In the genomic region with DNA sequence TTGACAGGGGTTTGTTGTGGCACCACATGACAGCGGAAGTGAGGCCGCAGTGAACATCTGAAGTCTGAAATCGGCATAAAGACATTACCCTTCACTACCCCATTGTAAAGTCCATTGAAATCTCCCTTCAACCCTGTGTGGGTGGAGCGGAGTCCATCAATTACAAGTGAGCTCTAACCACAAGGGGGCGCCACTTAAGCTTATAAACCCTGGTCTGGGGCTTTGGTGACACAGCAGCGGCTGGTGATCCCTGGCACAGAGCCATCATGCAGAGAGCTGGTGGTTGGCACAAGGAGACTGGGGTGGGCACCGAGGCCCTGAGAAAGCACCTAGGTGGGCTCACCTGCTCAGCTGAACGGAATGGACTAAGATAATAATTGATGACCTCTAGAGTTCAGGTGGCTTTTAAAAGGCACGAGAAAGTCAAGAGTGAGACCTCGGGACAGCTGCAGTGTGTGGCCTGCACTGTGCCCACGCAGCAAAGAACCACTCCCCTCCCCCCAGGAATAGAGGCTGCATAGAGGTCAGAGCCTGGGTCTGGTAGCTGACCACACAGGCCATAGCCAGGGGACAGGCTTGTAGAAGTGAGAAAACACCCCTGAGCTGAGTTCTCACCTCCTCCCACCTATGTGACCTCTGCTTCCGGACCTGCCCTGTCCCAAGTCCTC, we compare ENCODE assay signal across 8 mouse cellular contexts. TPM values are rescaled to one million over a fixed set of nuclear protein-coding genes. Genes with fewer than 3 reads are reported as not detected.
DNase-seq lines count a peak whose midpoint lies in the region; ATAC-seq and TF ChIP-seq lines count a peak whose summit lies in the region.

No protein-coding gene starts in this region.

- no peak for TF ChIP-seq POLR2A in kidney, adult 2 months (IDR thresholded peaks at IDR 0.05; ENCODE audit: low read depth, low read length)

- no peaks in the 10 kb centered on the region for H3K9me3 ChIP-seq in forebrain, embryonic 11.5 days (ENCODE audit: control insufficient read depth, low read length)
- H3K9me3 ChIP-seq in forebrain, embryonic 15.5 days, result no peaks in the 10 kb centered on the region

- no peak overlapping the region for H3K27ac ChIP-seq in forebrain, embryonic 11.5 days (ENCODE audit: low read depth, low read length)
- H3K27ac ChIP-seq in forebrain, embryonic 15.5 days (replicated peaks), result no peak overlapping the region
- no peak overlapping the region for H3K27ac ChIP-seq in kidney, adult 2 months (ENCODE audit: insufficient read depth, low read depth, low read length)

- WGBS in forebrain, embryonic 11.5 days, result 46% methylated on average over 12 of the region's 12 CpGs
- 44% methylated on average over 12 of the region's 12 CpGs for WGBS in forebrain, embryonic 15.5 days
- WGBS in kidney, adult 2 months, result 37% methylated on average over 12 of the region's 12 CpGs

- no peak overlapping the region for H3K4me2 ChIP-seq in forebrain, embryonic 11.5 days (ENCODE audit: low read depth, low read length, severe bottlenecking)
- no peak overlapping the region for H3K4me2 ChIP-seq in forebrain, embryonic 15.5 days (replicated peaks)

- peak; percentile 53 for TF ChIP-seq CTCF in kidney, adult 2 months (conservative IDR thresholded peaks at IDR 0.05; ENCODE audit: insufficient read depth, insufficient read length, low read depth, low read length)

- H3K27me3 ChIP-seq in forebrain, embryonic 11.5 days (ENCODE audit: control insufficient read depth, insufficient read depth, low read length), result no peaks in the 10 kb centered on the region
- H3K27me3 ChIP-seq in forebrain, embryonic 15.5 days, result no peaks in the 10 kb centered on the region
- no peaks in the 10 kb centered on the region for H3K27me3 ChIP-seq in kidney, adult 2 months (replicated peaks; ENCODE audit: control insufficient read depth, insufficient read depth, low read length)
- no peaks in the 10 kb centered on the region for H3K27me3 ChIP-seq in splenic B cell, adult 2 months (ENCODE audit: control insufficient read depth, insufficient read depth, low read length, poor library complexity, severe bottlenecking)

- no peak overlapping the region for H3K4me3 ChIP-seq in forebrain, embryonic 11.5 days (ENCODE audit: low read depth, low read length)
- H3K4me3 ChIP-seq in forebrain, embryonic 15.5 days, result no peak overlapping the region
- no peak overlapping the region for H3K4me3 ChIP-seq in kidney, adult 2 months (ENCODE audit: insufficient read depth, low read depth, low read length)

- H3K4me1 ChIP-seq in forebrain, embryonic 11.5 days (replicated peaks; ENCODE audit: control insufficient read depth, insufficient read depth, low read length), result no peaks in the 10 kb centered on the region
- H3K4me1 ChIP-seq in forebrain, embryonic 15.5 days, result 0 out of 2 replicates have a peak, but pooled peaks cover 4% of the 10 kb centered on the region
- H3K4me1 ChIP-seq in kidney, adult 2 months (ENCODE audit: control insufficient read depth, insufficient read depth, low read length), result no peaks in the 10 kb centered on the region

- no peak overlapping the region for H3K9ac ChIP-seq in forebrain, embryonic 11.5 days (ENCODE audit: low read length)
- H3K9ac ChIP-seq in forebrain, embryonic 15.5 days (replicated peaks), result no peak overlapping the region

- H3K36me3 ChIP-seq in forebrain, embryonic 11.5 days (ENCODE audit: control insufficient read depth, insufficient read depth, low read length), result no peaks in the 10 kb centered on the region
- no peaks in the 10 kb centered on the region for H3K36me3 ChIP-seq in forebrain, embryonic 15.5 days
- H3K36me3 ChIP-seq in kidney, adult 2 months (ENCODE audit: control insufficient read depth, insufficient read depth, low read length), result no peaks in the 10 kb centered on the region
- H3K36me3 ChIP-seq in splenic B cell, adult 2 months (ENCODE audit: control insufficient read depth, insufficient read depth, low read length, poor library complexity, severe bottlenecking), result no peaks in the 10 kb centered on the region

- intact Hi-C loops in left cerebral cortex, postnatal 36 days (cut with DNase I), result loop anchor here (2.0 kb wide), 1 partner anchor 79 kb away; no protein-coding TSS in a partner anchor

- 0 out of 2 replicates have a peak, but pooled peaks have one; percentile 39 for ATAC-seq in forebrain, embryonic 11.5 days (replicated peaks; ENCODE audit: low FRiP score)
- ATAC-seq in forebrain, embryonic 15.5 days (replicated peaks), result no peak
- ATAC-seq in monocyte, adult 5-6 weeks (replicated peaks; ENCODE audit: insufficient number of reproducible peaks, low FRiP score, low TSS enrichment, poor library complexity, severe bottlenecking), result peak; percentile 57

- peak; percentile 88 for DNase-seq in forebrain, embryonic 11.5 days (ENCODE audit: low spot score)
- peak; percentile 89 to 94 for DNase-seq in cerebellum, postnatal 25 days
- peak; percentile 37 for DNase-seq in gastrocnemius, postnatal 25 days
- peak; percentile 62 for DNase-seq in kidney, adult 2 months
- DNase-seq in left cerebral cortex, postnatal 36 days (ENCODE audit: low spot score in 2 of 2), result peak; percentile 24 to 59
- peak; percentile 47 for DNase-seq in splenic B cell, adult 2 months (ENCODE audit: low read depth, low spot score)

RNA-seq across cellular contexts. Expression of a gene that starts 38.3 kb away (rescaled TPM):
- 19.4 and 24.2 TPM in 2 replicates for polyA plus RNA-seq in forebrain, embryonic 11.5 days (2014; fragmentation: Nextera tagmentation; extraction: Ambion mirVana)
- 109 and 117 TPM in 2 replicates for polyA plus RNA-seq in forebrain, embryonic 15.5 days (2015; fragmentation: Nextera tagmentation; extraction: Ambion mirVana)
- total RNA-seq in gastrocnemius, postnatal 25 days (2021), result under 1 TPM in 1 of 2 experiments, not detected in 1; 0.27 TPM
- polyA plus RNA-seq in kidney, adult 2 months (2012; rRNA removed), result 4.9 and 5.4 TPM in 2 replicates
- 10 to 100 TPM; 56.6 to 74.4 TPM for total RNA-seq in left cerebral cortex, postnatal 36 days (2021)
- 0.76 to 1.8 TPM (median 0.85 TPM) in 3 replicates for total RNA-seq in monocyte, adult 5-6 weeks (2017)

Comparison
In these comparisons a context has a peak if more than half of its experiments do, and no peak if none do; other contexts are left out.
1. DNase-seq: peak in every context shown above with its lines; median percentile 92 in cerebellum, postnatal 25 days; 88 in forebrain, embryonic 11.5 days; 62 in kidney, adult 2 months; 47 in splenic B cell, adult 2 months; 42 in left cerebral cortex, postnatal 36 days; 37 in gastrocnemius, postnatal 25 days.
2. RNA of a gene that starts 38.3 kb away (total RNA-seq): 56.6 to 74.4 TPM in left cerebral cortex, postnatal 36 days; 0.76 to 1.8 TPM in monocyte, adult 5-6 weeks and 0.27 TPM in gastrocnemius, postnatal 25 days; every median in the first group is over 10 times any median in the second.